Mouse (Mus musculus): ENCODE data around the gene Casp9. TPM values are rescaled to one million over a fixed set of nuclear protein-coding genes. Genes with fewer than 3 reads are reported as not detected.
A peak's percentile ranks its signal among the peaks of the same experiment; 100 is the strongest.

Gene Casp9
- polyA plus RNA-seq, 1 experiment from 2014 or later: 23.7 TPM

DNA sequence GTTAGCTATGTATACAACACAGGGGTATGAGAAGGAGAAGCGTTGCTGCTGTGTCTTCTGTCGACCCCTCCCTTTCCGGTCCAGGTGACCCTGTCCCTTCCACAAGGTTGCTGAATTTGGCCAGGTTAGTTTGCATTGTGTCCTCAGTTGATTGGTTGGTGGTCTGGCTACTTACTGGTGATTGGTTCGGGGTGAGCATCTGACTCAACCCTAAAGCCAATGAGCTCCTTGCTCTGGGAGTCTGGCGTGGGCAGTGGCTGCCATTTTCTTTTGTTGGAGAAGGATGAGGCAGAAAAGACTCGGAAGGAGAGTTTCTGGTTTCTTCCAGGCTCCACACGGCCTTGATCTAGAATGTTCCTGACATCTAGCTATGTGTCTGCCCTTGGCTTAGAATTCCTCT is 25.9 kb downstream of the Casp9 start:
- WGBS: 90% methylated on average over 7 of the region's 7 CpGs
- ATAC-seq (ENCODE audit: insufficient read depth, low FRiP score): no peak
- H3K9ac ChIP-seq (ENCODE audit: low read length): no peak overlapping the region

GRCm38 (mm10) chr4:141821178-141821577 is 27.8 kb downstream of the Casp9 start:
- Histone ChIP-seq H3K9me3 (replicated peaks; ENCODE audit: control insufficient read depth, low read length) (no peaks in the 10 kb centered on the region), H3K27ac (ENCODE audit: low read length) (no peak overlapping the region), H3K4me3 (replicated peaks; ENCODE audit: low read length) (no peak overlapping the region), H3K27me3 (ENCODE audit: control insufficient read depth, insufficient read depth, low read length) (no peaks in the 10 kb centered on the region), H3K4me2 (ENCODE audit: low read depth, low read length) (no peak overlapping the region), H3K9ac (ENCODE audit: low read length) (no peak overlapping the region), H3K36me3 (ENCODE audit: control insufficient read depth, insufficient read depth, low read length) (no peaks in the 10 kb centered on the region), H3K4me1 (ENCODE audit: control insufficient read depth, insufficient read depth, low read length) (no peaks in the 10 kb centered on the region)
- WGBS: 60% methylated on average over 3 of the region's 3 CpGs
- no peak for ATAC-seq (ENCODE audit: insufficient read depth, low FRiP score)

More for the DNA sequence above, 25.9 kb downstream of the Casp9 start:
- no peak overlapping the region for H3K4me3 ChIP-seq (replicated peaks; ENCODE audit: low read length)
- H3K4me1 ChIP-seq (ENCODE audit: control insufficient read depth, insufficient read depth, low read length): no peaks in the 10 kb centered on the region
- H3K27ac ChIP-seq (ENCODE audit: low read length): no peak overlapping the region
- H3K27me3 ChIP-seq (ENCODE audit: control insufficient read depth, insufficient read depth, low read length): no peaks in the 10 kb centered on the region
- no peaks in the 10 kb centered on the region for H3K36me3 ChIP-seq (ENCODE audit: control insufficient read depth, insufficient read depth, low read length)
- H3K4me2 ChIP-seq (ENCODE audit: low read depth, low read length): no peak overlapping the region
- no peaks in the 10 kb centered on the region for H3K9me3 ChIP-seq (replicated peaks; ENCODE audit: control insufficient read depth, low read length)

DNA sequence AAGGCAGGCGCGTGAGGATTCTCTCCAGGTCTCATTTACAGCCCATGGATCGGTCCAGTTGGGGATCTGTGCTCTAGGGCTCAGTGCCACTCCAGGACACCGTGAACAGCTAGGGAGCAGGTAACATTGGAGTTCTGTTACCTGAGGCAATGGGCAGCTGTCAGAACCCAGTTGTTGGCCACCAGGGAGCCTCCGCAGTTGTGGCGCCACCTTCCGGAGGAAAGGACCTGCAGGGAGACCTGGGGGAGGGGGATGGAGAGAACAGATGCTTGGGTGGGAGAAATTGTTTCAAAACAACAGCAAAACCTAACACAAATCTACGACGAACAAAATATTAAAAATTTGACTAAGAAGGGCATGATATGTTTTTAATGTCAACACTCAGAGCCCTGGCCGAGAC is 28.7 kb downstream of the Casp9 start:
- no peak for ATAC-seq (ENCODE audit: insufficient read depth, low FRiP score)
- Histone ChIP-seq H3K4me1 (ENCODE audit: control insufficient read depth, insufficient read depth, low read length) (no peaks in the 10 kb centered on the region), H3K4me2 (ENCODE audit: low read depth, low read length) (no peak overlapping the region), H3K9ac (ENCODE audit: low read length) (no peak overlapping the region), H3K36me3 (ENCODE audit: control insufficient read depth, insufficient read depth, low read length) (no peaks in the 10 kb centered on the region), H3K9me3 (replicated peaks; ENCODE audit: control insufficient read depth, low read length) (no peaks in the 10 kb centered on the region), H3K27ac (ENCODE audit: low read length) (no peak overlapping the region), H3K27me3 (ENCODE audit: control insufficient read depth, insufficient read depth, low read length) (no peaks in the 10 kb centered on the region), H3K4me3 (replicated peaks; ENCODE audit: low read length) (no peak overlapping the region)
- 76% methylated on average over 10 of the region's 10 CpGs for WGBS

GRCm38 (mm10) chr4:141822979-141823378 is 29.6 kb downstream of the Casp9 start:
- Histone ChIP-seq H3K36me3 (ENCODE audit: control insufficient read depth, insufficient read depth, low read length) (no peaks in the 10 kb centered on the region), H3K9me3 (replicated peaks; ENCODE audit: control insufficient read depth, low read length) (no peaks in the 10 kb centered on the region), H3K4me2 (ENCODE audit: low read depth, low read length) (no peak overlapping the region), H3K27ac (ENCODE audit: low read length) (no peak overlapping the region), H3K27me3 (ENCODE audit: control insufficient read depth, insufficient read depth, low read length) (no peaks in the 10 kb centered on the region), H3K4me3 (replicated peaks; ENCODE audit: low read length) (no peak overlapping the region), H3K9ac (ENCODE audit: low read length) (no peak overlapping the region), H3K4me1 (ENCODE audit: control insufficient read depth, insufficient read depth, low read length) (no peaks in the 10 kb centered on the region)
- 58% methylated on average over 3 of the region's 3 CpGs for WGBS
- 0 out of 2 replicates have a peak, but pooled peaks have one; percentile 19 for ATAC-seq (ENCODE audit: insufficient read depth, low FRiP score)

DNA sequence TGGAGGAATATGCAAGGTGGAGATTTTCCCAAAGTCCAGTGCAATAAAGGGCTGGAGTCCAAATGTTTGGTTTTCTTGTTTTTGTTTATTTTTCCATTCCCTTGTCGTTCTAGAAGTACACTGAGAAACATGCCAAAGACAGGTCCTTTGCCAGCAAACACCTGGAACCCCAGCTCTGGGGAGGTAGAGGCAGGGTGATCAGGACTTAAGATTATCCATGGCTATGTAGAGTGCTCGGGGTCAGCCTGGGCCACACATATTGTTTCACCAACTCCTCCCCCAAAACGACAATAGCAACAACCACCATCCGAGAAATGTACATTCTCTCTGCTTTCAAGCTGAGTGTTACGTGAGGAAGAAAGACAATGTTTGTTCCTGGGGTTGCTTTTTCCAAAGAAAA is 32.6 kb downstream of the Casp9 start, which contains the start of gene Cela2a:
TSS of gene Cela2a (minus strand) at position 101 of the 400 bp plus-strand sequence.
- no peaks in the 10 kb centered on the region for H3K27me3 ChIP-seq (ENCODE audit: control insufficient read depth, insufficient read depth, low read length)
- no peak within 1 kb of the TSS for H3K4me3 ChIP-seq (replicated peaks; ENCODE audit: low read length)
- WGBS: 57% methylated on average over 5 of the region's 5 CpGs
- no peaks in the 10 kb centered on the region for H3K36me3 ChIP-seq (ENCODE audit: control insufficient read depth, insufficient read depth, low read length)
- no peaks in the 10 kb centered on the region for H3K9me3 ChIP-seq (replicated peaks; ENCODE audit: control insufficient read depth, low read length)
- H3K4me1 ChIP-seq (ENCODE audit: control insufficient read depth, insufficient read depth, low read length): no peaks in the 10 kb centered on the region
- no peak within 1 kb of the TSS for H3K4me2 ChIP-seq (ENCODE audit: low read depth, low read length)
- H3K27ac ChIP-seq (ENCODE audit: low read length): no peak within 1 kb of the TSS
- no peak within 1 kb of the TSS for H3K9ac ChIP-seq (ENCODE audit: low read length)
- ATAC-seq (ENCODE audit: insufficient read depth, low FRiP score): no peak

- H3K4me1 ChIP-seq (ENCODE audit: control insufficient read depth, insufficient read depth, low read length): no peaks in the 10 kb centered on the region
- H3K27ac ChIP-seq (ENCODE audit: low read length): 0 out of 2 replicates have a peak overlapping the region, but pooled peaks have one; percentile 5
- 92% methylated on average over 2 of the region's 2 CpGs for WGBS
- H3K27me3 ChIP-seq (ENCODE audit: control insufficient read depth, insufficient read depth, low read length): no peaks in the 10 kb centered on the region
- no peak overlapping the region for H3K4me3 ChIP-seq (replicated peaks; ENCODE audit: low read length)
- no peak overlapping the region for H3K9ac ChIP-seq (ENCODE audit: low read length)
- H3K4me2 ChIP-seq (ENCODE audit: low read depth, low read length): no peak overlapping the region
- H3K36me3 ChIP-seq (ENCODE audit: control insufficient read depth, insufficient read depth, low read length): no peaks in the 10 kb centered on the region
- H3K9me3 ChIP-seq (replicated peaks; ENCODE audit: control insufficient read depth, low read length): no peaks in the 10 kb centered on the region
- ATAC-seq (ENCODE audit: insufficient read depth, low FRiP score): no peak
Measured at GRCm38 (mm10) chr4:141827401-141827800, 34.0 kb downstream of the Casp9 start.

- 0 out of 2 replicates have a peak overlapping the region, but pooled peaks have one; percentile 5 for H3K27ac ChIP-seq (ENCODE audit: low read length)
- ATAC-seq (ENCODE audit: insufficient read depth, low FRiP score): peak; percentile 47; the same call in 1 of the 2 replicates
- H3K4me3 ChIP-seq (replicated peaks; ENCODE audit: low read length): no peak overlapping the region
Measured at GRCm38 (mm10) chr4:141828177-141828576, 34.8 kb downstream of the Casp9 start.

GRCm38 (mm10) chr4:141830381-141830780 is 37.0 kb downstream of the Casp9 start:
- ATAC-seq (ENCODE audit: insufficient read depth, low FRiP score): no peak
- Histone ChIP-seq H3K36me3 (ENCODE audit: control insufficient read depth, insufficient read depth, low read length) (no peaks in the 10 kb centered on the region), H3K4me3 (replicated peaks; ENCODE audit: low read length) (no peak overlapping the region), H3K9ac (ENCODE audit: low read length) (no peak overlapping the region), H3K4me1 (ENCODE audit: control insufficient read depth, insufficient read depth, low read length) (no peaks in the 10 kb centered on the region; the same call in 1 of the 2 replicates), H3K4me2 (ENCODE audit: low read depth, low read length) (no peak overlapping the region), H3K27me3 (ENCODE audit: control insufficient read depth, insufficient read depth, low read length) (no peaks in the 10 kb centered on the region), H3K9me3 (replicated peaks; ENCODE audit: control insufficient read depth, low read length) (no peaks in the 10 kb centered on the region), H3K27ac (ENCODE audit: low read length) (no peak overlapping the region)
- 54% methylated on average over 11 of the region's 11 CpGs for WGBS

More at GRCm38 (mm10) chr4:141828177-141828576, 34.8 kb downstream of the Casp9 start:
- Histone ChIP-seq H3K9ac (ENCODE audit: low read length) (no peak overlapping the region), H3K36me3 (ENCODE audit: control insufficient read depth, insufficient read depth, low read length) (no peaks in the 10 kb centered on the region), H3K4me2 (ENCODE audit: low read depth, low read length) (no peak overlapping the region), H3K27me3 (ENCODE audit: control insufficient read depth, insufficient read depth, low read length) (no peaks in the 10 kb centered on the region), H3K4me1 (ENCODE audit: control insufficient read depth, insufficient read depth, low read length) (no peaks in the 10 kb centered on the region), H3K9me3 (replicated peaks; ENCODE audit: control insufficient read depth, low read length) (no peaks in the 10 kb centered on the region)
- 62% methylated on average over 4 of the region's 4 CpGs for WGBS

GRCm38 (mm10) chr4:141831361-141831760 is 37.9 kb downstream of the Casp9 start:
- Histone ChIP-seq H3K9me3 (replicated peaks; ENCODE audit: control insufficient read depth, low read length) (no peaks in the 10 kb centered on the region), H3K36me3 (ENCODE audit: control insufficient read depth, insufficient read depth, low read length) (no peaks in the 10 kb centered on the region), H3K27ac (ENCODE audit: low read length) (no peak overlapping the region), H3K4me1 (ENCODE audit: control insufficient read depth, insufficient read depth, low read length) (no peaks in the 10 kb centered on the region; the same call in 1 of the 2 replicates), H3K4me3 (replicated peaks; ENCODE audit: low read length) (no peak overlapping the region), H3K27me3 (ENCODE audit: control insufficient read depth, insufficient read depth, low read length) (no peaks in the 10 kb centered on the region), H3K9ac (ENCODE audit: low read length) (no peak overlapping the region), H3K4me2 (ENCODE audit: low read depth, low read length) (no peak overlapping the region)
- whole genome bisulfite sequencing: 77% methylated on average over 7 of the region's 7 CpGs
- ATAC-seq (ENCODE audit: insufficient read depth, low FRiP score): no peak
